Mouse (Mus musculus) G1E (cell line): Measurements from ENCODE around the gene Aldh3b3.

Experiments
- CTCF ChIP-seq: IDR thresholded peaks from 2 replicates; pipeline ENCODE4 v1.5.1; 2012; ENCODE audit warnings: low read depth, low read length, inconsistent platforms, mixed read lengths
- GATA1 ChIP-seq: IDR thresholded peaks from 2 replicates; pipeline ENCODE4 v1.6.1; 2012; ENCODE audit warnings: borderline replicate concordance, low read length, inconsistent platforms, mixed read lengths

- no peak for TF ChIP-seq CTCF
- TF ChIP-seq GATA1, result no peak
Observed at GRCm38 (mm10) chr19:3951461-3951860, 7.0 kb upstream of the Aldh3b3 start.
